Mouse (Mus musculus): ENCODE data around the gene Erc1.

The Erc1 gene

GRCm38 (mm10) chr6:119808726-119809505 is 39.1 kb downstream of the Erc1 start:
- DNase-seq (ENCODE audit: low read depth, low spot score), result no peak

- DNase-seq (ENCODE audit: low read depth, low spot score), result no peak
Observed at GRCm38 (mm10) chr6:119803239-119803638, 44.7 kb downstream of the Erc1 start.

GRCm38 (mm10) chr6:119796911-119797486 is 51.0 kb downstream of the Erc1 start:
- DNase-seq (ENCODE audit: low read depth, low spot score), result no peak

GRCm38 (mm10) chr6:119796291-119796690 is 51.7 kb downstream of the Erc1 start:
- no peak for DNase-seq (ENCODE audit: low read depth, low spot score)

GRCm38 (mm10) chr6:119792562-119792961 is 55.4 kb downstream of the Erc1 start:
- DNase-seq (ENCODE audit: low read depth, low spot score), result peak; percentile 57

- no peak for DNase-seq (ENCODE audit: low read depth, low spot score)
Observed at GRCm38 (mm10) chr6:119782416-119782815, 65.6 kb downstream of the Erc1 start.

GRCm38 (mm10) chr6:119781109-119781508 is 66.9 kb downstream of the Erc1 start:
- DNase-seq (ENCODE audit: low read depth, low spot score), result no peak

- DNase-seq (ENCODE audit: low read depth, low spot score), result no peak
Observed at GRCm38 (mm10) chr6:119768778-119769177, 79.2 kb downstream of the Erc1 start.

GRCm38 (mm10) chr6:119764355-119764754 is 83.6 kb downstream of the Erc1 start:
- no peak for DNase-seq (ENCODE audit: low read depth, low spot score)

- no peak for DNase-seq (ENCODE audit: low read depth, low spot score)
Observed at GRCm38 (mm10) chr6:119759866-119760265, 88.1 kb downstream of the Erc1 start.

GRCm38 (mm10) chr6:119758490-119758889 is 89.5 kb downstream of the Erc1 start:
- no peak for DNase-seq (ENCODE audit: low read depth, low spot score)

- DNase-seq (ENCODE audit: low read depth, low spot score), result no peak
Observed at GRCm38 (mm10) chr6:119757796-119758195, 90.2 kb downstream of the Erc1 start.

GRCm38 (mm10) chr6:119755866-119756265 is 92.1 kb downstream of the Erc1 start:
- no peak for DNase-seq (ENCODE audit: low read depth, low spot score)

GRCm38 (mm10) chr6:119749093-119749635 is 98.8 kb downstream of the Erc1 start:
- no peak for DNase-seq (ENCODE audit: low read depth, low spot score)

GRCm38 (mm10) chr6:119741861-119742260 is 106.1 kb downstream of the Erc1 start:
- no peak for DNase-seq (ENCODE audit: low read depth, low spot score)

- DNase-seq (ENCODE audit: low read depth, low spot score), result no peak
Observed at GRCm38 (mm10) chr6:119740541-119740940, 107.4 kb downstream of the Erc1 start.

- DNase-seq (ENCODE audit: low read depth, low spot score), result no peak
Observed at GRCm38 (mm10) chr6:119738638-119739375, 109.2 kb downstream of the Erc1 start.

GRCm38 (mm10) chr6:119737716-119738115 is 110.3 kb downstream of the Erc1 start:
- no peak for DNase-seq (ENCODE audit: low read depth, low spot score)

- DNase-seq (ENCODE audit: low read depth, low spot score), result no peak
Observed at GRCm38 (mm10) chr6:119735937-119736336, 112.0 kb downstream of the Erc1 start.

GRCm38 (mm10) chr6:119731155-119731554 is 116.8 kb downstream of the Erc1 start:
- no peak for DNase-seq (ENCODE audit: low read depth, low spot score)

GRCm38 (mm10) chr6:119715234-119715633 is 132.7 kb downstream of the Erc1 start:
- DNase-seq (ENCODE audit: low read depth, low spot score), result no peak

- DNase-seq (ENCODE audit: low read depth, low spot score), result no peak
Observed at GRCm38 (mm10) chr6:119713961-119714360, 134.0 kb downstream of the Erc1 start.
